Mouse (Mus musculus) layer of hippocampus, postnatal 14 days (tissue): ENCODE measurements at regions not wholly inside any gene's neighbourhood (a gene's known extent, or its start where the extent isn't known, plus 50 kb on each side); places are given as distances from the start of the nearest gene placed in this dataset.

Source experiments
- DNase-seq, 2 experiments: peaks; one replicate each; pipeline ENCODE4 v3.0.0; 2021 to 2022; ENCODE audit warnings: low spot score in 2 of 2, mixed read lengths in 1 of 2

DNA sequence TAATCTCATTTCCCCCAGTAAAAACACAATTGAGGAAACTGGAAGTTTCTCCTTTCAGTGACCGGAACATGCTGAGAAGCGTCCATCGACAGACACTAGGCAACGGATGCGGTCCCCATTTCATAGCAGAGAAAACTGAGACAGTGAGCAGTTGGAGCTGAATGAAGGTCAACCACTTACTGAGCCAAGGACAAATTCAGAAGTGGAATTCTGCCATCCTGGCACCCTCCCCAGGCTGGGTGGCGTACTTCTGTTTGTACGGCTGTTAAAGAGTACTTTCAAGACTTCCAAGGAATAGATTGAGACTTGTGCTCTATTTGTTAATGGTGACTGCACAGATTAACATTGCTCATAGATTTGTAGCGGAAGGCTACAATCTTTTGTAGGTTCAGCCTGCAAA lies 54.2 kb upstream of the Bhlhe40 start:
- DNase-seq: peak; percentile 49 to 71

GRCm38 (mm10) chr6:108608308-108608707 lies 52.1 kb upstream of the Bhlhe40 start:
- no peak for DNase-seq
